Mouse (Mus musculus) MEL (cell line): ENCODE data around the gene Atl2.

Experiments used
- CHD1 ChIP-seq: IDR thresholded peaks from 2 replicates; pipeline ENCODE4 v1.6.1; 2012; ENCODE audit warnings: low read depth, mild to moderate bottlenecking, inconsistent platforms, low read length, improper control_type of control experiment
- CTCF ChIP-seq, 3 experiments: IDR thresholded peaks in 2 of 3; conservative IDR thresholded peaks in 1 of 3; 2 replicates each; pipeline ENCODE4 v1.5.1; 2011 to 2012; ENCODE audit warnings: low read length in 3 of 3, low read depth in 2 of 3, mild to moderate bottlenecking in 2 of 3, improper control_type of control experiment in 1 of 3, inconsistent platforms in 1 of 3, mixed read lengths in 1 of 3, moderate library complexity in 1 of 3; ENCODE audit not compliant: control insufficient read depth in 1 of 3, insufficient read depth in 1 of 3, poor library complexity in 1 of 3, severe bottlenecking in 1 of 3
- ELF1 ChIP-seq: IDR thresholded peaks from 2 replicates; pipeline ENCODE4 v1.6.1; 2014; ENCODE audit warnings: low read depth, mild to moderate bottlenecking, inconsistent platforms, low read length, improper control_type of control experiment, moderate library complexity
- EP300 ChIP-seq, 2 experiments: IDR thresholded peaks; 2 replicates each; pipeline ENCODE4 v1.6.1; 2011; ENCODE audit warnings: improper control_type of control experiment in 2 of 2, low read length in 2 of 2, low read depth in 1 of 2, mild to moderate bottlenecking in 1 of 2
- GABPA ChIP-seq: IDR thresholded peaks from 2 replicates; pipeline ENCODE4 v1.6.1; 2012; ENCODE audit warnings: low read depth, mild to moderate bottlenecking, inconsistent platforms, low read length, improper control_type of control experiment, moderate library complexity
- GATA1 ChIP-seq: IDR thresholded peaks from 2 replicates; pipeline ENCODE4 v1.6.1; 2011; ENCODE audit warnings: low read depth, low read length, improper control_type of control experiment
- MAZ ChIP-seq: IDR thresholded peaks from 2 replicates; pipeline ENCODE4 v1.6.1; 2012; ENCODE audit warnings: low read depth, mild to moderate bottlenecking, inconsistent platforms, low read length, improper control_type of control experiment
- MEF2A ChIP-seq: IDR thresholded peaks from 2 replicates; pipeline ENCODE4 v1.6.1; 2014; ENCODE audit warnings: low read depth, mild to moderate bottlenecking, inconsistent platforms, low read length, improper control_type of control experiment; ENCODE audit not compliant: poor library complexity, insufficient replicate concordance, severe bottlenecking; ENCODE audit errors: extremely low read depth
- NELFE ChIP-seq: IDR thresholded peaks from 2 replicates; pipeline ENCODE4 v1.6.1; 2011; ENCODE audit warnings: low read depth, low read length, improper control_type of control experiment
- POLR2A ChIP-seq, 2 experiments: IDR thresholded peaks; 2 replicates each; pipeline ENCODE4 v1.6.1; 2011 to 2012; ENCODE audit warnings: low read length in 2 of 2, mild to moderate bottlenecking in 2 of 2, control low read depth in 1 of 2, improper control_type of control experiment in 1 of 2, low read depth in 1 of 2, moderate library complexity in 1 of 2; ENCODE audit not compliant: control insufficient read depth in 1 of 2, insufficient read depth in 1 of 2, poor library complexity in 1 of 2
- SIN3A ChIP-seq: IDR thresholded peaks from 2 replicates; pipeline ENCODE4 v1.6.1; 2012; ENCODE audit warnings: low read length, improper control_type of control experiment, inconsistent platforms
- USF1 ChIP-seq: IDR thresholded peaks from 2 replicates; pipeline ENCODE4 v1.6.1; 2014; ENCODE audit warnings: low read depth, mild to moderate bottlenecking, inconsistent platforms, low read length, improper control_type of control experiment, moderate library complexity

GRCm38 (mm10) chr17:79835714-79836373, 60.1 kb downstream of the Atl2 start:
- TF ChIP-seq CTCF (IDR thresholded peaks at IDR 0.05 in 2 of 3, conservative IDR thresholded peaks at IDR 0.05 in 1 of 3; ENCODE audit: control insufficient read depth in 1 of 3, insufficient read depth in 1 of 3, low read depth in 2 of 3, low read length in 3 of 3, poor library complexity in 1 of 3, severe bottlenecking in 1 of 3) = no peak
- no peak for TF ChIP-seq MAZ
- TF ChIP-seq USF1 = no peak
- no peak for TF ChIP-seq EP300 (IDR thresholded peaks at IDR 0.05; ENCODE audit: low read depth in 1 of 2, low read length in 2 of 2)
- TF ChIP-seq POLR2A (IDR thresholded peaks at IDR 0.05; ENCODE audit: control insufficient read depth in 1 of 2, insufficient read depth in 1 of 2, low read depth in 1 of 2, low read length in 2 of 2, poor library complexity in 1 of 2) = no peak
- TF ChIP-seq GATA1 = no peak
- no peak for TF ChIP-seq CHD1
- no peak for TF ChIP-seq MEF2A
- TF ChIP-seq NELFE = no peak
- no peak for TF ChIP-seq ELF1
- no peak for TF ChIP-seq SIN3A
- TF ChIP-seq GABPA = no peak
